Mouse (Mus musculus) bone marrow, adult 2 months (tissue): Measurements from ENCODE around the gene Nrgn. TPM values are rescaled to one million over a fixed set of nuclear protein-coding genes. Genes with fewer than 3 reads are reported as not detected.

Experiments
- H3K27ac ChIP-seq: fragments of 200-500 bp; 2 replicates; pipeline ENCODE4 v1.5.1; 2012; ENCODE audit warnings: low read depth, mild to moderate bottlenecking, control low read depth, inconsistent platforms, low read length; ENCODE audit not compliant: control insufficient read depth, poor library complexity, insufficient read depth
- H3K4me1 ChIP-seq: fragments of 200-500 bp; 2 replicates; pipeline ENCODE4 v1.6.1; 2011; ENCODE audit warnings: low read length; ENCODE audit not compliant: control insufficient read depth, insufficient read depth
- H3K4me3 ChIP-seq: fragments of 200-500 bp; replicated peaks from 2 replicates; pipeline ENCODE3; 2011; ENCODE audit warnings: mild to moderate bottlenecking, low read depth, low read length, control low read depth; ENCODE audit not compliant: control insufficient read depth
- CTCF ChIP-seq: fragments of 200-500 bp; IDR thresholded peaks from 2 replicates; pipeline ENCODE4 v1.5.1; 2011; ENCODE audit warnings: low read length, control low read depth; ENCODE audit not compliant: control insufficient read depth, insufficient read depth
- POLR2A ChIP-seq: fragments of 200-500 bp; IDR thresholded peaks from 2 replicates; pipeline ENCODE4 v1.6.1; 2011; ENCODE audit warnings: low read depth, mild to moderate bottlenecking, control low read depth, low read length, borderline replicate concordance; ENCODE audit not compliant: control insufficient read depth
- WGBS: fragments of 180-500 bp; shearing (Covaris S2); methylation state at CpG from one replicate; pipeline ENCODE4 v1.1.7; 2018; 5-methylcytosine and 5-hydroxymethylcytosine counted together
- polyA plus RNA-seq: library from polyadenylated mRNA; stranded (reverse); fragments of >200 nt; gene quantifications from 2 replicates; pipeline ENCODE4 v1.2.4, GENCODE M21; 2011; ENCODE audit warnings: low replicate concordance; ENCODE audit not compliant: missing spikeins, insufficient read depth, insufficient read length

The Nrgn gene
- polyA plus RNA-seq, 1 experiment = 101 TPM

GRCm38 (mm10) chr9:37567019-37567418 is 14.3 kb upstream of the Nrgn start:
- Histone ChIP-seq H3K4me1 (no peaks in the 10 kb centered on the region; the same call in 1 of the 2 replicates), H3K4me3 (no peak overlapping the region), H3K27ac (no peak overlapping the region)
- WGBS = 61% methylated on average over 2 of the region's 2 CpGs
- TF ChIP-seq POLR2A (no peak), CTCF (no peak)

GRCm38 (mm10) chr9:37563805-37564204 is 11.1 kb upstream of the Nrgn start:
- WGBS = 63% methylated on average over 1 of the region's 1 CpGs
- Histone ChIP-seq H3K4me1 (no peaks in the 10 kb centered on the region; the same call in 1 of the 2 replicates), H3K27ac (no peak overlapping the region), H3K4me3 (no peak overlapping the region)
- TF ChIP-seq POLR2A (no peak), CTCF (no peak)

GRCm38 (mm10) chr9:37560617-37561016 is 7.9 kb upstream of the Nrgn start:
- no peaks in the 10 kb centered on the region for H3K4me1 ChIP-seq
- H3K27ac ChIP-seq = no peak overlapping the region
- 91% methylated on average over 2 of the region's 2 CpGs for WGBS
- TF ChIP-seq POLR2A (no peak), CTCF (no peak)
- no peak overlapping the region for H3K4me3 ChIP-seq

- no peak overlapping the region for H3K27ac ChIP-seq
- peaks cover 1% of the 10 kb centered on the region; the same call in 1 of the 2 replicates for H3K4me1 ChIP-seq
- no peak overlapping the region for H3K4me3 ChIP-seq
- TF ChIP-seq CTCF = no peak
- no peak for TF ChIP-seq POLR2A
- 29% methylated on average over 3 of the region's 3 CpGs for WGBS
These were observed 3.7 kb upstream of the Nrgn start for GRCm38 (mm10) chr9:37556366-37556765.

GRCm38 (mm10) chr9:37554838-37555748 is 2.4 kb upstream of the Nrgn start, which contains the start of gene Siae:
Gene Siae, plus strand, starts transcription at chr9:37555698.
- Histone ChIP-seq H3K4me3 (no peak within 1 kb of the TSS), H3K27ac (no peak within 1 kb of the TSS), H3K4me1 (peaks cover 1% of the 10 kb centered on the region; the same call in 1 of the 2 replicates)
- TF ChIP-seq CTCF (no peak), POLR2A (no peak)
- WGBS = 23% methylated on average over 7 of the region's 7 CpGs

- H3K4me3 ChIP-seq = no peak overlapping the region
- no peak for TF ChIP-seq CTCF
- TF ChIP-seq POLR2A = no peak
- H3K27ac ChIP-seq = no peak overlapping the region
- 7% methylated on average over 1 of the region's 1 CpGs for WGBS
- peaks cover 1% of the 10 kb centered on the region; the same call in 1 of the 2 replicates for H3K4me1 ChIP-seq
These were observed 1.6 kb upstream of the Nrgn start for GRCm38 (mm10) chr9:37554279-37554678.

- TF ChIP-seq POLR2A (no peak), CTCF (no peak)
These were observed 763 bp downstream of the Nrgn start for GRCm38 (mm10) chr9:37551751-37552531.

GRCm38 (mm10) chr9:37550435-37550834 is 2.3 kb downstream of the Nrgn start:
- Histone ChIP-seq H3K27ac (no peak overlapping the region), H3K4me1 (peaks cover 1% of the 10 kb centered on the region; the same call in 1 of the 2 replicates), H3K4me3 (no peak overlapping the region)
- WGBS = 72% methylated on average over 1 of the region's 1 CpGs
- TF ChIP-seq POLR2A (no peak), CTCF (no peak)

More at GRCm38 (mm10) chr9:37551751-37552531, 763 bp downstream of the Nrgn start:
- H3K4me1 ChIP-seq = peaks cover 1% of the 10 kb centered on the region; the same call in 1 of the 2 replicates
- H3K4me3 ChIP-seq = peak overlapping the region; percentile 53
- WGBS = 2% methylated on average over 23 of the region's 23 CpGs
- H3K27ac ChIP-seq = no peak overlapping the region
